Mouse (Mus musculus): ENCODE results near the gene Olfr1474.
"Not testable (repeated sequence)": the region's sequence is repeated elsewhere in the genome, so short reads cannot be mapped to it uniquely, and the experiment has no call there.

Olfr1474 gene

GRCm38 (mm10) chr19:13469265-13469664 lies at the start of gene Olfr1474:
TSS of gene Olfr1474 (plus strand) at chr19:13469565.
- in situ Hi-C loops (cut with MseI, MboI): not testable (repeated sequence)

DNA sequence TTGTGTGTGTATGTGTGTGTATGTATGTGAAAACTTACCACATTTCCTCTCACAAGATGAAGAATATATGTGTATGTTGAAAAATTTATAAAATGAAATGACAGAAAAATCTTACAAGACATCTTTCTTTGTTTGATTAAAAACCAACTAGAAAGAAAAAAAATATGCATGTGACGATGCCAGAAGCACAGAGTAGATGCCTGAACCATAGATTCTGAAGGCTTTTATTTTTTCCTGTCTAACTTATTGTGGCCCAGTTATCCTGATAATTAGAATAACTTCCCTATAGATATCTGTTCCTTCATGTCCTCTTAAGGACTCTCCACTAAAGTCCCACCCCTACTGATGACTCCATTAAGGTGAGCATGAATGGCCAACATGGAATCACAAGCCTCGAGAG lies 26.3 kb upstream of the Olfr1474 start, which contains the start of gene Olfr1471:
Olfr1471 (plus strand) TSS at position 301 of the 400 bp plus-strand sequence.
- in situ Hi-C loops (cut with MseI, MboI): not testable (repeated sequence)

DNA sequence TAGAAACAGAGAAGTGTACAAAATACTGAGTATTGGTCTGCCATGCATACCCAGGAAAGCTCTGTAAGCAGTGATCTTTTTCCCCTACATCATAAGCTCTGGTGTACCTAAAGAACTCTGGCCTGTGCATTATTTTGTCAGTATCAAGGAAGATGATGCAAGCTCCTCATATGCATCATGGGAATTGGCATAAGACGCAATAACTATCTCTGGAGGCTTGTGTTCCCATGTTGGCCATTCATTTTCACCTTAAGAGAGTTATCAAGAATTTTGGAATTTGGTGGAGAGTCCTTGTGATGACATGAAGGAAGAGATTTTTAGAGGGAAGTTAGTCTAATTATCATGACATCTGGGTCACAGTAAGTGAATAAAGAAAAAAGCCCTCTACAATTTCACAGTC lies 13.4 kb upstream of the Olfr1474 start, which contains the start of gene Olfr1472:
Olfr1472 (minus strand) TSS at position 101 of the 400 bp plus-strand sequence.
- in situ Hi-C loops (cut with MseI, MboI): no loop called here

DNA sequence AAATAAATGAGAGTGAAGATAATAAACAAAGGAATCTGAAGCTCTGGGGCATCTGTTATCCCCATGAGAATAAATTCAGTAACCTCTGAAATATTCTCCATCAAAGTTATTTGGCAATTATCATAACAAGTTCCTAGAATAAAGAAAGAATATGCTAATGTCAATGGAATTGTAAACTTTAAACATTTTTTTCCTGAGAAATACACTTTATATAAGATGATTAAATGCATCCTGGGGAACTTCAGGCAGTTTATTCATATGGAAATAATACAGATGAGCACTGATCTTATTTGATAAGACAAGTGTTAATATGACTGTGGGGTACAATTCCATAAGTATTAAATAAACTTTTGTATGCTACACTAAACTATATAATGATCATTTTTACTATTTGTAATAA lies 10.7 kb downstream of the Olfr1474 start, which contains the start of gene Olfr1475:
Olfr1475 (minus strand) TSS at position 101 of the 400 bp plus-strand sequence.
- in situ Hi-C loops (cut with MseI, MboI): no loop called here

GRCm38 (mm10) chr19:13500246-13500645 lies 30.9 kb downstream of the Olfr1474 start, which contains the start of gene Olfr1477:
TSS of gene Olfr1477 (plus strand) at chr19:13500546.
- in situ Hi-C loops (cut with MseI, MboI): no loop called here
